Mouse (Mus musculus): ENCODE measurements around the gene Inpp5a.

- TF ChIP-seq CTCF (IDR thresholded peaks at IDR 0.05; ENCODE audit: low read depth) (no peak), EP300 (IDR thresholded peaks at IDR 0.05; ENCODE audit: low read depth) (no peak)
These were observed 141.9 kb downstream of the Inpp5a start for GRCm38 (mm10) chr7:139530591-139531427.

All from heart, postnatal 0 days (tissue).